ENCODE assay signal across 11 mouse cellular contexts in the genomic region with DNA sequence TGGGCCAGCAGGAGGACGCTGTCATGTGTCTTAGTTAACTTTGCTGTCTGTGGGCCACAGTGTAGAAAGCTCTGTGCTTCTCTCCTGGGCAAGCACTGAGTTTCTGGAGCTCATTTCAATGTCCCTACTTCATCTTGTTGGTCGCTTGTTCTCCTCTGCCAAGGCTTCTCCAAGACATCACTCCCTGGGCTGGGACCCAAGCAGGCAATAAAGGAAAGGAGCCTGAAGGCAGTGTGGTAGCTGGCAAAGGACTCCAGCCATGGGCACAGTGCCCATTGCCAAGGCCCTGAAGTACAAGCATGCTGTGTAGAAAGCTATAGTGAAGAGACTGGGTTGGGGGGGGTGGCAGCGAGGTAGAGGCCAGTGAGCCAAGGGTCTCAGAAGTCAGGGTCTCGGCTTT. TPM values are rescaled to one million over a fixed set of nuclear protein-coding genes. Genes with fewer than 3 reads are reported as not detected.
A peak's percentile ranks its signal among the peaks of the same experiment; 100 is the strongest.
DNase-seq lines count a peak whose midpoint lies in the region; ATAC-seq and TF ChIP-seq lines count a peak whose summit lies in the region.
"Had no signal": no experiment of that assay in that cellular context is flagged by ENCODE, and none has a peak within 500 bp of the region (broad histone marks: within the 10 kb centered on the region; RNA-seq: fewer than 3 reads in every experiment).

No protein-coding gene starts in this region.

- H3K27me3 ChIP-seq in midbrain, postnatal 0 days (ENCODE audit: insufficient read depth, low read length): no peaks in the 10 kb centered on the region
- H3K27me3 ChIP-seq in midbrain, embryonic 15.5 days (replicated peaks): no peaks in the 10 kb centered on the region
- no peaks in the 10 kb centered on the region for H3K27me3 ChIP-seq in liver, postnatal 0 days (ENCODE audit: insufficient read depth, low read length)
- H3K27me3 ChIP-seq: liver, embryonic 15.5 days had no signal

- no peak for TF ChIP-seq EP300 in liver, postnatal 0 days (IDR thresholded peaks at IDR 0.05; ENCODE audit: low read depth)

- no peak for TF ChIP-seq CTCF in midbrain, postnatal 0 days (IDR thresholded peaks at IDR 0.05)
- no peak for TF ChIP-seq CTCF in liver, postnatal 0 days (IDR thresholded peaks at IDR 0.05; ENCODE audit: low read depth)

- no peak overlapping the region for H3K4me3 ChIP-seq in midbrain, postnatal 0 days (ENCODE audit: low read depth, low read length)
- H3K4me3 ChIP-seq in midbrain, embryonic 15.5 days: no peak overlapping the region
- H3K4me3 ChIP-seq in brown adipose tissue, adult 24 weeks (ENCODE audit: insufficient read depth, low read depth, low read length): no peak overlapping the region
- no peak overlapping the region for H3K4me3 ChIP-seq in liver, postnatal 0 days (ENCODE audit: low read depth, low read length)
- H3K4me3 ChIP-seq: liver, embryonic 15.5 days had no signal

- H3K4me2 ChIP-seq in midbrain, postnatal 0 days (ENCODE audit: low read depth, low read length, poor library complexity, severe bottlenecking): no peak overlapping the region
- H3K4me2 ChIP-seq in midbrain, embryonic 15.5 days: no peak overlapping the region
- no peak overlapping the region for H3K4me2 ChIP-seq in liver, postnatal 0 days (ENCODE audit: low read depth, low read length)
- H3K4me2 ChIP-seq: liver, embryonic 15.5 days had no signal

- H3K9ac ChIP-seq in midbrain, postnatal 0 days (replicated peaks; ENCODE audit: low read length, poor library complexity, severe bottlenecking): no peak overlapping the region
- no peak overlapping the region for H3K9ac ChIP-seq in midbrain, embryonic 15.5 days
- no peak overlapping the region for H3K9ac ChIP-seq in liver, postnatal 0 days (replicated peaks)
- H3K9ac ChIP-seq: liver, embryonic 15.5 days had no signal

- H3K27ac ChIP-seq in midbrain, postnatal 0 days (ENCODE audit: low read depth, low read length): no peak overlapping the region
- H3K27ac ChIP-seq in midbrain, embryonic 15.5 days: no peak overlapping the region
- peak overlapping the region; percentile 48 for H3K27ac ChIP-seq in brown adipose tissue, adult 24 weeks (replicated peaks; ENCODE audit: low read depth, low read length)
- no peak overlapping the region for H3K27ac ChIP-seq in liver, postnatal 0 days (ENCODE audit: low read depth)
- H3K27ac ChIP-seq: liver, embryonic 15.5 days had no signal

- no peaks in the 10 kb centered on the region for H3K9me3 ChIP-seq in midbrain, postnatal 0 days (ENCODE audit: low read length)
- H3K9me3 ChIP-seq in midbrain, embryonic 15.5 days: no peaks in the 10 kb centered on the region
- no peaks in the 10 kb centered on the region for H3K9me3 ChIP-seq in liver, postnatal 0 days (ENCODE audit: low read length)
- H3K9me3 ChIP-seq: liver, embryonic 15.5 days had no signal

- 74% methylated on average over 4 of the region's 4 CpGs for WGBS in midbrain, postnatal 0 days
- WGBS in midbrain, embryonic 15.5 days: 80% methylated on average over 4 of the region's 4 CpGs
- 74% methylated on average over 4 of the region's 4 CpGs for WGBS in liver, postnatal 0 days (ENCODE audit: insufficient replicate concordance)

- no peaks in the 10 kb centered on the region for H3K36me3 ChIP-seq in midbrain, postnatal 0 days (ENCODE audit: insufficient read depth, low read length)
- H3K36me3 ChIP-seq in midbrain, embryonic 15.5 days (replicated peaks): no peaks in the 10 kb centered on the region
- no peaks in the 10 kb centered on the region for H3K36me3 ChIP-seq in liver, postnatal 0 days (replicated peaks; ENCODE audit: insufficient read depth, low read length)
- H3K36me3 ChIP-seq: liver, embryonic 15.5 days had no signal

- peak; percentile 80 for DNase-seq in midbrain, postnatal 0 days (ENCODE audit: low spot score)
- peak; percentile 23 to 36 for DNase-seq in right cerebral cortex, adult 2 months (ENCODE audit: low spot score in 2 of 2)
- no peak for DNase-seq in liver, postnatal 0 days
- DNase-seq in heart, adult 8-10 months (ENCODE audit: low spot score): no peak
- DNase-seq: kidney, postnatal 25 days; spleen, adult 18-20 months had no signal

- no peaks in the 10 kb centered on the region for H3K4me1 ChIP-seq in midbrain, postnatal 0 days (ENCODE audit: insufficient read depth, low read length)
- H3K4me1 ChIP-seq in midbrain, embryonic 15.5 days: no peaks in the 10 kb centered on the region
- H3K4me1 ChIP-seq in brown adipose tissue, adult 24 weeks (ENCODE audit: control insufficient read depth, insufficient read depth, insufficient read length, low read length): peaks cover 7% of the 10 kb centered on the region
- H3K4me1 ChIP-seq in liver, postnatal 0 days (ENCODE audit: insufficient read depth): peaks cover 8% of the 10 kb centered on the region; the same call in 1 of the 2 replicates

- ATAC-seq in midbrain, postnatal 0 days (ENCODE audit: low FRiP score): no peak; the same call in 1 of the 2 replicates
- no peak for ATAC-seq in midbrain, embryonic 15.5 days (replicated peaks)
- ATAC-seq in frontal cortex, adult (ENCODE audit: low TSS enrichment): peak; percentile 55; the same call in 1 of the 2 replicates
- ATAC-seq in liver, postnatal 0 days: no peak

RNA-seq across cellular contexts. Expression of a gene that starts 15.5 kb away (rescaled TPM):
- total RNA-seq in midbrain, postnatal 0 days (2014; rRNA removed): not detected in 2 replicates
- polyA plus RNA-seq in midbrain, postnatal 0 days (2015; fragmentation: Nextera tagmentation; extraction: Ambion mirVana): 0.07 TPM in 1 of 2 replicates, not detected in the other
- 0.06 TPM in 1 of 2 replicates, not detected in the other for polyA plus RNA-seq in midbrain, embryonic 15.5 days (2015; fragmentation: Nextera tagmentation; extraction: Ambion mirVana)
- not detected in 2 replicates for polyA plus RNA-seq in brown adipose tissue, adult 24 weeks (2012; ENCODE audit: insufficient read depth, insufficient read length, missing spikeins)
- not detected in 2 replicates for polyA plus RNA-seq in liver, postnatal 0 days (2015; fragmentation: Nextera tagmentation; extraction: Ambion mirVana)
- not detected for total RNA-seq in heart, adult 8-10 months (2022)
- total RNA-seq: MEL had no signal
- polyA plus RNA-seq: liver, embryonic 15.5 days had no signal

RNA-seq across cellular contexts. Expression of a gene that starts 38.8 kb away (rescaled TPM):
- 34.2 and 64.3 TPM in 2 replicates for total RNA-seq in midbrain, postnatal 0 days (2014; rRNA removed)
- polyA plus RNA-seq in midbrain, postnatal 0 days (2015; fragmentation: Nextera tagmentation; extraction: Ambion mirVana): 29.9 and 40.6 TPM in 2 replicates
- polyA plus RNA-seq in midbrain, embryonic 15.5 days (2015; fragmentation: Nextera tagmentation; extraction: Ambion mirVana): 21.4 and 33.6 TPM in 2 replicates
- 325 and 446 TPM in 2 replicates for polyA plus RNA-seq in brown adipose tissue, adult 24 weeks (2012; ENCODE audit: insufficient read depth, insufficient read length, missing spikeins)
- 98.4 and 102 TPM in 2 replicates for polyA plus RNA-seq in liver, postnatal 0 days (2015; fragmentation: Nextera tagmentation; extraction: Ambion mirVana)
- 10 to 100 TPM; 34.3 to 72.1 (median 56.2) TPM for total RNA-seq in heart, adult 8-10 months (2022)

Comparison
In these comparisons a context has a peak if more than half of its experiments do, and no peak if none do; other contexts are left out.
1. DNase-seq: peak in midbrain, postnatal 0 days (single experiment) and right cerebral cortex, adult 2 months (2 of 2); none in liver, postnatal 0 days (single experiment) and heart, adult 8-10 months (single experiment).